Mouse (Mus musculus) stomach, embryonic 15.5 days (tissue): Measurements from ENCODE around the gene Vmn1r56. TPM values are rescaled to one million over a fixed set of nuclear protein-coding genes. Genes with fewer than 3 reads are reported as not detected.
"Not testable (repeated sequence)": the region's sequence is repeated elsewhere in the genome, so short reads cannot be mapped to it uniquely, and the experiment has no call there.

Experiments
- ATAC-seq: fragments of 200-750 bp; cut with Nextera tagmentation; 2 replicates; pipeline ENCODE4 v1.8.0; 2017; ENCODE audit warnings: low read depth, moderate number of reproducible peaks, moderate TSS enrichment; ENCODE audit not compliant: insufficient read depth, low FRiP score
- H3K27ac ChIP-seq: fragments of 300-500 bp; sonication (generic); 2 replicates; pipeline ENCODE4 v1.5.1; 2015; ENCODE audit warnings: mild to moderate bottlenecking, inconsistent platforms
- H3K27me3 ChIP-seq: fragments of 300-500 bp; sonication (generic); replicated peaks from 2 replicates; pipeline ENCODE4 v1.6.1; 2015; ENCODE audit warnings: inconsistent platforms
- H3K36me3 ChIP-seq: fragments of 300-500 bp; sonication (generic); 2 replicates; pipeline ENCODE4 v1.6.1; 2015; ENCODE audit warnings: inconsistent platforms
- H3K4me1 ChIP-seq: fragments of 300-500 bp; sonication (generic); 2 replicates; pipeline ENCODE4 v1.6.1; 2015; ENCODE audit warnings: inconsistent platforms
- H3K4me2 ChIP-seq: fragments of 300-500 bp; sonication (generic); 2 replicates; pipeline ENCODE4 v1.6.1; 2015; ENCODE audit warnings: mild to moderate bottlenecking, inconsistent platforms
- H3K4me3 ChIP-seq: fragments of 300-500 bp; sonication (generic); replicated peaks from 2 replicates; pipeline ENCODE4 v1.5.1; 2015; ENCODE audit warnings: inconsistent platforms
- H3K9ac ChIP-seq: fragments of 300-500 bp; sonication (generic); 2 replicates; pipeline ENCODE4 v1.6.1; 2015; ENCODE audit warnings: inconsistent platforms
- H3K9me3 ChIP-seq: fragments of 300-500 bp; sonication (generic); 2 replicates; pipeline ENCODE4 v1.6.1; 2016; ENCODE audit warnings: inconsistent platforms
- WGBS: fragments of 180-500 bp; shearing (Covaris S2); methylation state at CpG from one replicate; pipeline ENCODE4 v1.1.7; 2015; 5-methylcytosine and 5-hydroxymethylcytosine counted together
- polyA plus RNA-seq: library from polyadenylated mRNA; unstranded; fragments of >200 nt; fragmentation: Nextera tagmentation; extraction: Ambion mirVana; gene quantifications from 2 replicates; pipeline ENCODE4 v1.2.1, GENCODE M21; 2015

The Vmn1r56 gene
- not detected in 2 replicates for polyA plus RNA-seq

GRCm38 (mm10) chr7:5196647-5197046 lies at the start of gene Vmn1r56:
Vmn1r56 (minus strand) TSS chr7:5196747.
- H3K27me3 ChIP-seq, ATAC-seq, H3K9ac ChIP-seq, H3K27ac ChIP-seq, H3K36me3 ChIP-seq, H3K9me3 ChIP-seq, H3K4me1 ChIP-seq, H3K4me3 ChIP-seq, H3K4me2 ChIP-seq: not testable (repeated sequence)

DNA sequence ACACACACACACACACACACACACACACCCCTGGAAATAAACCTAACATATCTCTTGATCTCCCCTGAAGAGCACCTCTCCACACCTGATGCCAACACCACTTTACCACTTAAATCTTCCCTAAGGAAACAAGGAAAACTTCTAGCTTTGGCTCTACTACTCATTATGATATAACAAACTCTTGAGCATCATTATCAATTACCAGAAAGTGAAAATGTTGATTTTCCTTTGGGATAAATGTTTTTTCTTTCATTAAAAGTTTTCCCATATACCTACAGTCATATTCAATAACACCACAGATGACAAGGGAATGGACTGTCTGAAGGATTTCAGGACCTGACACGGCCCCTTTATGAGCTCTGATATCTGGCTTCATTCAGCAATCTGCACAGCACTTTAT lies 21.6 kb upstream of the Vmn1r56 start, which contains the start of gene Vmn1r57:
Gene Vmn1r57 (plus strand): TSS at position 301 of the 400 bp plus-strand sequence.
- not testable (repeated sequence) for H3K27me3 ChIP-seq, H3K9me3 ChIP-seq, H3K9ac ChIP-seq, H3K27ac ChIP-seq, H3K4me2 ChIP-seq, H3K36me3 ChIP-seq, H3K4me3 ChIP-seq, H3K4me1 ChIP-seq, ATAC-seq
- 51% methylated on average over 1 of the region's 1 CpGs for WGBS

DNA sequence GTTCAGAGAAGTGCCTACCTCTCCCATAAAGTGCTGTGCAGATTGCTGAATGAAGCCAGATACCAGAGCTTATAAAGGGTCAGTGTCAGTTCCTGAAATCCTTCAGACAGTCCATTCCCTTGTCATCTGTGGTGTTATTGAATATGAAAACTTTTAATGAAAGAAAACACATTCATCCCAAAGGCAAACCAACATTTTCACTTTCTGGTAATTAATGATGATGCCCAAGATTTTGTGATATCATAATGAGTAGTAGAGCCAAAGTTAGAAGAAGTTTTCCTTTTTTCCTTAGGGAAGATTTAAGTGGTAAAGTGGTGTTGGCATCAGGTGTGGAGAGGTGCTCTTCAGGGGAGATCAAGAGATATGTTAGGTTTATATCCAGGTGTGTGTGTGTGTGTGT lies 47.0 kb downstream of the Vmn1r56 start, which contains the start of gene Vmn1r55:
Gene Vmn1r55 (minus strand): TSS at position 101 of the 400 bp plus-strand sequence.
- not testable (repeated sequence) for H3K36me3 ChIP-seq, H3K27me3 ChIP-seq, H3K27ac ChIP-seq, H3K4me1 ChIP-seq, H3K4me3 ChIP-seq, H3K4me2 ChIP-seq, ATAC-seq, H3K9ac ChIP-seq, H3K9me3 ChIP-seq

Other genes starting within 250 kb of the Vmn1r56 start
- gene Sbk2, start 232.3 kb downstream of the Vmn1r56 start, polyA plus RNA-seq = 0.22 and 0.30 TPM in 2 replicates
- gene Sbk3, start 225.6 kb downstream of the Vmn1r56 start, polyA plus RNA-seq = not detected in 2 replicates
- gene Zfp579, start 200.6 kb downstream of the Vmn1r56 start, polyA plus RNA-seq = 32.2 and 34.1 TPM in 2 replicates
- gene Zfp524, start 182.3 kb downstream of the Vmn1r56 start, polyA plus RNA-seq = 16.0 and 16.4 TPM in 2 replicates
- 40.6 and 43.0 TPM in 2 replicates for gene Fiz1, start 182.1 kb downstream of the Vmn1r56 start, polyA plus RNA-seq
- gene Gm44973, start 181.3 kb downstream of the Vmn1r56 start, polyA plus RNA-seq = 1.5 and 2.0 TPM in 2 replicates
- 5.5 and 7.7 TPM in 2 replicates for gene Zfp865, start 176.4 kb downstream of the Vmn1r56 start, polyA plus RNA-seq
- 19.2 and 20.8 TPM in 2 replicates for gene Ccdc106, start 176.2 kb downstream of the Vmn1r56 start, polyA plus RNA-seq
- gene 4632433K11Rik, start 162.6 kb downstream of the Vmn1r56 start, polyA plus RNA-seq = not detected in 2 replicates
- gene Zfp784, start 158.3 kb downstream of the Vmn1r56 start, polyA plus RNA-seq = 5.4 and 6.0 TPM in 2 replicates
- 27.7 and 28.6 TPM in 2 replicates for gene Zfp580, start 145.2 kb downstream of the Vmn1r56 start, polyA plus RNA-seq
- 118 and 124 TPM in 2 replicates for gene U2af2, start 134.6 kb downstream of the Vmn1r56 start, polyA plus RNA-seq
- 54.5 and 59.6 TPM in 2 replicates for gene Epn1, start 116.5 kb downstream of the Vmn1r56 start, polyA plus RNA-seq
- not detected in 2 replicates for gene Rfpl4, start 79.8 kb downstream of the Vmn1r56 start, polyA plus RNA-seq
- 0.30 and 0.55 TPM in 2 replicates for gene Rasl2-9, start 70.8 kb downstream of the Vmn1r56 start, polyA plus RNA-seq
- gene Vmn1r55, start 47.1 kb downstream of the Vmn1r56 start, polyA plus RNA-seq = 0.01 TPM in 1 of 2 replicates, not detected in the other
- not detected in 2 replicates for gene Vmn1r57, start 21.7 kb upstream of the Vmn1r56 start, polyA plus RNA-seq
- gene Gm5065, start 153.8 kb upstream of the Vmn1r56 start, polyA plus RNA-seq = not detected in 2 replicates
- not detected in 2 replicates for gene Nlrp2, start 154.3 kb upstream of the Vmn1r56 start, polyA plus RNA-seq
- not detected in 2 replicates for gene Vmn1r58, start 216.6 kb upstream of the Vmn1r56 start, polyA plus RNA-seq